Mouse (Mus musculus): ENCODE results near the gene Fam221b.

DNA sequence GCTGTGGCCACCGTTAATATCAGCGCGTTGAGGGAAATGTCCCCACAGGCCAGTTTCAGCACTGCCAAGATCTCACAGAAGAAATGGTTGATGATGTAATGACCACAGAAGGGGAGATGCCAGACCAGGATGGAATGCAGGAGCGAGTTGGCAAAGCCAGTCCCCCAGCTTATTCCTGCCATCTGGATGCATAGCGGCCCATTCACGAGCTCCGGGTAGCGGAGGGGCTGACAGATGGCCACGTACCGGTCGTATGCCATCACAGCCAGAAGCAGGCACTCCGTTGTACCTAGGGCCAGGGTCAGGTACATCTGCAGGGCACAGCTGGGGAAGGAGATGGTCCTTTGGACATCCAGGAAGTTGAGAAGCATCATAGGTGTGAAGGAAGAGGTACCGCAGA is 27.6 kb upstream of the Fam221b start:
- no peak for TF ChIP-seq MYOG (IDR thresholded peaks at IDR 0.05; ENCODE audit: control insufficient read depth, extremely low read depth, insufficient read length)
- TF ChIP-seq CTCF (IDR thresholded peaks at IDR 0.05; ENCODE audit: control insufficient read depth, insufficient read depth, insufficient read length), result no peak
- peak; percentile 38 for TF ChIP-seq MYOD1 (IDR thresholded peaks at IDR 0.05; ENCODE audit: control insufficient read depth, insufficient read length, low read depth)
